Mouse (Mus musculus): Measurements from ENCODE around the gene Olfr1420. TPM values are rescaled to one million over a fixed set of nuclear protein-coding genes. Genes with fewer than 3 reads are reported as not detected.

The Olfr1420 gene
- not detected for polyA plus RNA-seq (2014; fragmentation: Illumina TruSeq; extraction: RNeasy Lipid Tissue Mini Kit (QIAGEN cat#74804); ENCODE audit: low read depth, low replicate concordance)

DNA sequence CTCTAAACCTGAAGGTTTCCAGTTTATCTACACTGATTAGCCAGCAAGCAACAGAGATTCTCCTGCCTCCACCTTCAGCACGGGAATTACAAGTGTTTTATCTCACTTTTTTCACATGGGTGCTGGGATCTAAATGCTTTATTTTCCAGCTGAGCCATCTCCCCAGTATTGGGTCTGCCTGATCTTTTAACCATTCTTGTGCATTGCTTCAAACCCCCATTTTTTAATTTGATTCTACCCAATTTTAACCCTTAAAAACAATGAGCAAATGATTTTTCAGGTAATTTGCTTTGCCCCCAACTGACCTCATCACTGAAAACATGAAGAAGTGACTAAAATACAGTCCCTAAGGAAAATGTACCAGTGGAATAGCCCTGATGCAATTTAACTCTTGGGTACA, at the start of gene Olfr1420:
Olfr1420 (plus strand) TSS at position 301 of the 400 bp plus-strand sequence.

DNA sequence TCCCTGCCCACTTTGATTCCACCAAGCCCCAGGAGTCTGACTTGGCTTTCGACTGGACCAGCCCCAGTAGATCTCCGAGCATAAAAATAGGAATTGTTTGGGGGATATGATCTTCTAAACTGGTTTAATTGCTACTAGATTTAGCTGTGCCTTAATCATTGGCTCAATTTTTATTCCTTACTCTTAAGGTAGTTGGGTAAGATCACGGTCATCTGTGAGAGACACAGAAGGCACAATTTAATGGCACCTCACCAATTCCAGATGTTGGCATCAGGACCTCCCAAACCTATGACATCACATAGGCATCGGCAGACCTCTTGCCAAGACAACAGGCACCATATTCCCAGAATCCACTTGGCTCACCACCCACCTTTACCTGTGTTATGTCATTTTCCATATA, 47.2 kb upstream of the Olfr1420 start, which contains the start of gene Olfr1417:
Olfr1417 (minus strand) TSS at position 101 of the 400 bp plus-strand sequence.

DNA sequence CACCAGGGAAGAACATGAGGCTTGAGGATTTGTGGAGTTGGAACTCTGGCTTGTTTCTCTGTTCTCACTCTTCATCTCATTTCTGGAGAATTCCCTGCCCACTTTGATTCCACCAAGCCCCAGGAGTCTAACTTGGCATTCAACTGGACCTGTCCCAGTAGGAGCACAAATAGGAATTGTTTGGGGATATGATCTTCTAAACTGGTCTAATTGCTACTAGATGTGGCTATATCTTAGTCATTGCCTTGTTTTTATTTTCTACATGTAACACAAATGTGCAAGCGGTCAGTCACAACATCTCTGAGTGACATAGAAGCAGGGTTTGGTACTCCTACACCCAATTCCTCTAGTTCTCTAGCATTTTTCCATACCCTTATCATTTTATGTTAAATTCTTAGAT, 25.4 kb upstream of the Olfr1420 start, which contains the start of gene Olfr1418:
Olfr1418 (minus strand) TSS at position 101 of the 400 bp plus-strand sequence.

DNA sequence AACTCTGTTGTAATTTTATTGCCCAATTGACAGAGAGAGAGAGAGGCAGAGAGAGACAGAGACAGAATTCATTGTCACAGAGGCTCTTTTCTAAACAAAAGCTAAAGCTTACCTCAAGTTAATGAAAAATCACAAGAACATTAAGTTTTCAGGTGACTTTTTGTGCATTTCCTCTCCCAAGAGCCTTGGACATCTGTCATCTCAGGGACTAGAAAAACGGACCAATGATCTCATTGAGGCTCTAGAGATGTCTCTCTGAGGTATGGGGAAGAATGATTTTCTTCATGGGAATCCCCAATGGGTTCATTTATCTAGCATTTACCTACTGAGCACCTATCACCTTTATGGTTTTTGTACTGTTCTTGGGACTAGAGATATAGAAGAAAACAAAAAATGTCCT, 11.4 kb upstream of the Olfr1420 start, which contains the start of gene Olfr1419:
Olfr1419 (minus strand) TSS at position 101 of the 400 bp plus-strand sequence.

DNA sequence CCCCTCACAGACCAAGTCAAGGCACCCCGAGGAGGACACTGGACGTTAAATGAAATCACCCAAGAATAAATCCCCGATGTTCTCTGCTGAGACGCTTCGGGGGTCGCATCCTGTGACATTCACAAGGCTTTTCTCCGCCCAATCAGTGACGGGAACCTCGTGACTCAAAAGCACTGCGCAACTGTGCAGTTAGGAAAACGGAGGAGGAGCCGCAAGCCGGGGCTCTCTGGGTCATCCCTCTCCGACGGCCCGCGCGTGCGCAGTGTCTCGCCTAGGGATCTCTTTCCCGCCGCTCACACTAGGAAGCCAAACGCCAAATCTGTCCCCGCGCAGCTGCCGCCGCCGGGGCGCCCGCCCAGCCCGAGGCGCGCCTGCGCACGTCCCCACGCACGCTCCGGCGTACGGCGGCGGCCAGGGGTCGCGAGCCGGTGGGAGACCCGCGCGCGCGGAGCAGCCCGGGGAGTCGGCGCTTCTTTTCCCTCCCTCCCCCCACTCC, 25.7 kb downstream of the Olfr1420 start, which contains the start of gene Patl1:
Patl1 (plus strand) TSS at position 363 of the 496 bp plus-strand sequence.

Other genes with a start within 250 kb of the Olfr1420 start
- gene Ms4a3, start 245.7 kb upstream of the Olfr1420 start, polyA plus RNA-seq (2014; fragmentation: Illumina TruSeq; extraction: RNeasy Lipid Tissue Mini Kit (QIAGEN cat#74804); ENCODE audit: low read depth, low replicate concordance), result not detected
- gene Oosp2, start 226.0 kb upstream of the Olfr1420 start, polyA plus RNA-seq (2014; fragmentation: Illumina TruSeq; extraction: RNeasy Lipid Tissue Mini Kit (QIAGEN cat#74804); ENCODE audit: low read depth, low replicate concordance), result not detected
- not detected for gene Oosp1, start 195.4 kb upstream of the Olfr1420 start, polyA plus RNA-seq (2014; fragmentation: Illumina TruSeq; extraction: RNeasy Lipid Tissue Mini Kit (QIAGEN cat#74804); ENCODE audit: low read depth, low replicate concordance)
- not detected for gene Oosp3, start 189.5 kb upstream of the Olfr1420 start, polyA plus RNA-seq (2014; fragmentation: Illumina TruSeq; extraction: RNeasy Lipid Tissue Mini Kit (QIAGEN cat#74804); ENCODE audit: low read depth, low replicate concordance)
- not detected for gene Gif, start 139.0 kb upstream of the Olfr1420 start, polyA plus RNA-seq (2014; fragmentation: Illumina TruSeq; extraction: RNeasy Lipid Tissue Mini Kit (QIAGEN cat#74804); ENCODE audit: low read depth, low replicate concordance)
- gene Mrpl16, start 116.2 kb upstream of the Olfr1420 start, polyA plus RNA-seq (2014; fragmentation: Illumina TruSeq; extraction: RNeasy Lipid Tissue Mini Kit (QIAGEN cat#74804); ENCODE audit: low read depth, low replicate concordance), result 35.4 TPM
- gene Stx3, start 67.2 kb upstream of the Olfr1420 start, polyA plus RNA-seq (2014; fragmentation: Illumina TruSeq; extraction: RNeasy Lipid Tissue Mini Kit (QIAGEN cat#74804); ENCODE audit: low read depth, low replicate concordance), result 1.8 TPM
- not detected for gene Olfr1417, start 47.3 kb upstream of the Olfr1420 start, polyA plus RNA-seq (2014; fragmentation: Illumina TruSeq; extraction: RNeasy Lipid Tissue Mini Kit (QIAGEN cat#74804); ENCODE audit: low read depth, low replicate concordance)
- gene Olfr1418, start 25.5 kb upstream of the Olfr1420 start, polyA plus RNA-seq (2014; fragmentation: Illumina TruSeq; extraction: RNeasy Lipid Tissue Mini Kit (QIAGEN cat#74804); ENCODE audit: low read depth, low replicate concordance), result not detected
- not detected for gene Olfr1419, start 11.5 kb upstream of the Olfr1420 start, polyA plus RNA-seq (2014; fragmentation: Illumina TruSeq; extraction: RNeasy Lipid Tissue Mini Kit (QIAGEN cat#74804); ENCODE audit: low read depth, low replicate concordance)
- gene Patl1, start 25.8 kb downstream of the Olfr1420 start, polyA plus RNA-seq (2014; fragmentation: Illumina TruSeq; extraction: RNeasy Lipid Tissue Mini Kit (QIAGEN cat#74804); ENCODE audit: low read depth, low replicate concordance), result 16.1 TPM
- gene Osbp, start 79.4 kb downstream of the Olfr1420 start, polyA plus RNA-seq (2014; fragmentation: Illumina TruSeq; extraction: RNeasy Lipid Tissue Mini Kit (QIAGEN cat#74804); ENCODE audit: low read depth, low replicate concordance), result 19.4 TPM
- not detected for gene Olfr1423, start 154.8 kb downstream of the Olfr1420 start, polyA plus RNA-seq (2014; fragmentation: Illumina TruSeq; extraction: RNeasy Lipid Tissue Mini Kit (QIAGEN cat#74804); ENCODE audit: low read depth, low replicate concordance)
- not detected for gene Olfr1424, start 176.1 kb downstream of the Olfr1420 start, polyA plus RNA-seq (2014; fragmentation: Illumina TruSeq; extraction: RNeasy Lipid Tissue Mini Kit (QIAGEN cat#74804); ENCODE audit: low read depth, low replicate concordance)
- gene Olfr1425, start 191.2 kb downstream of the Olfr1420 start, polyA plus RNA-seq (2014; fragmentation: Illumina TruSeq; extraction: RNeasy Lipid Tissue Mini Kit (QIAGEN cat#74804); ENCODE audit: low read depth, low replicate concordance), result not detected
- not detected for gene Olfr1426, start 205.4 kb downstream of the Olfr1420 start, polyA plus RNA-seq (2014; fragmentation: Illumina TruSeq; extraction: RNeasy Lipid Tissue Mini Kit (QIAGEN cat#74804); ENCODE audit: low read depth, low replicate concordance)
- not detected for gene Olfr1427, start 216.8 kb downstream of the Olfr1420 start, polyA plus RNA-seq (2014; fragmentation: Illumina TruSeq; extraction: RNeasy Lipid Tissue Mini Kit (QIAGEN cat#74804); ENCODE audit: low read depth, low replicate concordance)
- not detected for gene Olfr1428, start 229.3 kb downstream of the Olfr1420 start, polyA plus RNA-seq (2014; fragmentation: Illumina TruSeq; extraction: RNeasy Lipid Tissue Mini Kit (QIAGEN cat#74804); ENCODE audit: low read depth, low replicate concordance)
- gene Olfr76, start 236.6 kb downstream of the Olfr1420 start, polyA plus RNA-seq (2014; fragmentation: Illumina TruSeq; extraction: RNeasy Lipid Tissue Mini Kit (QIAGEN cat#74804); ENCODE audit: low read depth, low replicate concordance), result not detected